Mouse (Mus musculus): ENCODE data around the gene Isl2.

DNA sequence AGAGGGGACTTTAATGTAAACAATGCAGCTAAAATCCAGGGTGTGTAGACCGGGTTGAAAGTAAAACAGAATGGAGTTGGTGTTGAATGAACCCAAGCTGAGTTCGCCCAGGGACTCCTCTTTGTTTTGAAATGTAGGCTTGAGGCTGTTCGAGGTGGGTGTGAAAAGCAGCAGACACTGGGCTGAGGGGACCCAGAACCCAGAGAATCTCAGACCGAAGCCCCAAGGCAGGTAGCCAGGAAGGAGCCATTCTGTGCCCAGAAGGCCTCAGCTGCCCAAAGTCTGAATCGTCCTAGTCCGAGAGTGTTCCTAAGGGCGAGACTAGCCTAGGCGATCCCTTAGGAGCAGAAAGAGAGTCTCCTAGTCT is 4.8 kb downstream of the Isl2 start:
- TF ChIP-seq POLR2A (IDR thresholded peaks at IDR 0.05; ENCODE audit: insufficient read depth, low read length): no peak
- TF ChIP-seq CTCF (IDR thresholded peaks at IDR 0.05; ENCODE audit: low read depth, low read length): no peak
